Mouse (Mus musculus) thymus, postnatal 14 days (tissue): ENCODE measurements around the gene Cmtr1.
"Not testable (repeated sequence)": the region's sequence is repeated elsewhere in the genome, so short reads cannot be mapped to it uniquely, and the experiment has no call there.

Experiments used
- DNase-seq: peaks from one replicate; pipeline ENCODE4 v3.0.0; 2021

The Cmtr1 gene

DNA sequence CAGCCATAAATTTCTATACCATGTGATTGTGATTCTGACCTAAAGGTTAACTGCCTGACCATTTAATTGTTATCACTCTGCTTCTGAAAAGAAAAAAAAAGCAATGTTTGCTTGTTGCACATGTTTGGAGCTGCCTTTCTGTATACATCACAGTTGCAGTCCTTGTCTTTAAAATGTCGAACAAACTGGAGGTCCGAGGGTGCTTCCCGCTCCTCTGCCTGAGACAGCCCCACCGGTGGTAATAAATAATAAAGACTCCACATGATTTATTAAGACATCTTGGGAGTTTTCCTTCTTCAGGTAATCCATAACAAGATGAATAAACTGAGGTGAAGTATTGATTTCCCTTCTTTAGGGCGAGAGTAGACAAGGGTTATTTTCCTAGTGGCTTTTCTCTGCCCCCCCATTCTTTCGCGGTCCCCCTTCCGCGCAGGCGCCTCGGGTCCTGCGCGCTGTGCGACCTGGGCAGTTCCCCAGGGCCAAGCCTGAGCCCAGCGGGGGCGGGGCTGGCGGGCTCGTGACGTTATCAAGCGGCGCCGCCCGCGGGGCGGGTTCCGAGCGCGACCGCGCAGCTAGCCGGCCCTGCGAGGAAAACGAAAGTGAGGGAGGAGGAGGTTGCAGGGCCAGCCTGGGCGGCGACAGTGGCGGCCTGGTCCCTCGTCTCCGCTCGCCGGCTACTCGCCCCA is at the start of gene Cmtr1:
Cmtr1 (plus strand) TSS at position 520 of the 686 bp plus-strand sequence.
- peak; percentile 96 for DNase-seq

DNA sequence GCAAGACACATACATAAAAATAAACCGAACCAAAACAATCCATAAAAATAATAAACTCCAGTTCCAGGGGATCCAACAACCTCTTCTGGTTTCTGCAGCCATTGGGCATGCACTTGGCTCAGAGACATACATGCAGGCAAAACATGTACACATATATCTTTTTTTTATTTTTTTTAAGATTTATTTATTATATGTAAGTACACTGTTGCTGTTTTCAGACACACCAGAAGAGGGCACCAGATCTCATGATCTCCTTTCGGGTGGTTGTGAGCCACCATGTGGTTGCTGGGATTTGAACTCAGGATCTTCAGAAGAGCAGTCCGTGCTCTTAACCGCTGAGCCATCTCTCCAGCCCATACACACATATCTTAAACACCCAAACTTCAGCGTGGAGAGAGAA is 46.9 kb upstream of the Cmtr1 start:
- not testable (repeated sequence) for DNase-seq

DNA sequence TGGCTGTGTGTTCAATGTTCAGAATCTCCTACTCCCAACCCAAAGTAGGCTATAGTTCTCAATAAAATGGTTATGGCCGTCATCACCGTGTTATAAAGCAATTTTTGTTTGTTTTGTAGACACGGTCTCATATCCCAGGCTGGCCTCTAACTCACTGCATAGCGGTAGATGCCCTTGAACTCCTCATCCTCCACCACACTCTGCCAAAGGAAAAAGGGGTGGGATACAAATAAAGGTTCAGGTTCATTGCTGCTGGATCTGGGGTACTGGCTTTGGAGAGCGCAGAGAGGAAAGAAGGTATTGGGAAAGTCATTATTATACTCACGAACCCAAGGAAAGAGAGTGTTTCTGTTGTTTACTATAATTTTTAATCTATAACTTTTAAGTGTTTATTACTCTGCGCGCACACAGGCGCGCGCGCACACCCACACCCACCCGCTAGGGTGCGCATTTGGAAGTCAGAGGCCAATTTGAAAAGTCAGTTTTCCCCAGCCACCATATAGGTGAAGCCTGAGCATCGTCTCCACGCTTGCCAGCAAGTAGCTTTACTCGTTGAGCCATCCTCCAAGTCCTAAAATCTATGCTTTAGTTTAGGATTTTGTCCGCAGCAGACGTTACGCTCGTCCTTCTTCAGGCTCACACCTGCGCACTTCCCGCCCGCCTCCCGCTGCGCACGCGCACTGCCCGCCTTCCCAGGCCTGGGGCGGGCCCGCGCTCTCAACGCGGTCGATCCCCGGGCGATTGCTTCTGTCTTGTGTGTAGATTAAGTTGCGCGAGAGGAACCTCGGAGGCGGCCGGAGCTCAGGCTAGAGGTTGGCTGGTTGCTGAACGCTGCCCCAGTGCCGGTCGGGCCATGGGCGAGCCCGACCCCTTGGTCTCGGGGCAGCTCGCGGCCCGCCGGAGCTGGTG is 46.0 kb upstream of the Cmtr1 start, which contains the start of the genes Rnf8 and Gm28043:
Rnf8 (plus strand) TSS at position 676 of the 909 bp plus-strand sequence.
Gm28043 (plus strand) TSS at position 762 of the 909 bp plus-strand sequence.
- peak; percentile 97 for DNase-seq

- peak; percentile 53 for DNase-seq
These were observed 45.3 kb upstream of the Cmtr1 start for GRCm38 (mm10) chr17:29615024-29615551.

DNA sequence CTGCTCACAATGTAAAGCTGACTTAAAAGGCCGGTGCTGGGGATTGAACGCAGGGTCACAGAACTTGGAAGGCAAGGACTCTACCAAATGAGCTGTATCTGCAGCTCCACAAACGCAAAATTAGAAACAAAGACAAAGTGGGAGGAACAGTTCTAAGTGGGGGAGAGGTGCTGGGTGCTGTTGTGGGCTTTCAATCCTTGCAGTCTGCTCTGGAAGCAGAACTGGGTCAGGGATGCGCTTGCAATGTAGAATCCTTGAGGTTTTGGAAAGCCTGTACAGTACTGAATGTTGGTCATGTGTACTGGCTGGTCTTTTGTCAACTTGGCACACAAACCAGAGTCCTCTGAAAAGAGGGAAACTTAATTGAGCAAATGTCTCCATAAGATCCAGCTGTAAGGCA is 44.8 kb upstream of the Cmtr1 start:
- DNase-seq: no peak

DNA sequence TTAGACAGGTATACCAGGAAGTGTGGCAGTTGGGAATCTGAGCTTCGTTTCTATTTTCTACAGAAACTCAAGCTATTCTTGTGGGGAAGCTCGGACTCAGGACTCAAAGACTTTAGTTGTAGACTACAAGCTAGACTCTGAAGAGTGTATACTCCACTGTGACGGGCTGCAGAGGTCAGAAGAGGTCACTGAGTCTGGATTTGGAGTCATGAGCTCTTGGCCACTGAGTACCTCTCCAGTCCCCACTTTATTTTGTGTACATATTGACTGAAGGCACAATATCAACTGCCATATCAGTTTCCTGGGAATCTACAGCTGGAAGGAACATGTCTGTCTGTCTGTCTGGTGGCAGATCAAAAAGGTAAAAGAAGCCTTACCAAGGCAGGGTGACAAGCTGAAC is 41.2 kb upstream of the Cmtr1 start:
- DNase-seq: no peak

GRCm38 (mm10) chr17:29623488-29623887 is 36.9 kb upstream of the Cmtr1 start:
- DNase-seq: no peak

GRCm38 (mm10) chr17:29627285-29627684 is 33.1 kb upstream of the Cmtr1 start:
- no peak for DNase-seq

- DNase-seq: no peak
These were observed 31.4 kb upstream of the Cmtr1 start for GRCm38 (mm10) chr17:29628946-29629345.

- DNase-seq: no peak
These were observed 30.8 kb upstream of the Cmtr1 start for GRCm38 (mm10) chr17:29629620-29630019.

DNA sequence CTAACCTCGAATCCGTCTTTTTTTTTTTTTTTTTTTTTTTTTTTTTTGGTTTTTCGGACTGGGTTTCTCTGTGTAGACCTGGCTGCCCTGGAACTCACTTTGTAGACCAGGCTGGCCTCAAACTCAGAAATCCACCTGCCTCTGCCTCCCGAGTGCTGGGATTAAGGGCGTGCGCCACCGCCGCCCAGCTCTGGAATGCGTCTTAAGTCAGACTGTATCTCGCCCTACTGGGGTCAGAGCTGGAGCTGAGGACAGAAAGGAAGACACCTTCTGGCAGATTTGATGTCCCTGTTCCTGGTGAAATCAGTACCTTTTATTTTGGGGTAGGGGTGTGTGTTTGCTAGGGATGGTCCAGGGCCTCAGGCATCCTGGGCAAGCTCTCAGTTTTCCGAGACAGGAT is 28.1 kb upstream of the Cmtr1 start:
- no peak for DNase-seq

GRCm38 (mm10) chr17:29635492-29635891 is 24.9 kb upstream of the Cmtr1 start:
- DNase-seq: no peak

GRCm38 (mm10) chr17:29636118-29636517 is 24.3 kb upstream of the Cmtr1 start:
- DNase-seq: peak; percentile 35

- DNase-seq: no peak
These were observed 23.0 kb upstream of the Cmtr1 start for GRCm38 (mm10) chr17:29637377-29637776.

GRCm38 (mm10) chr17:29637895-29638294 is 22.5 kb upstream of the Cmtr1 start:
- peak; percentile 19 for DNase-seq

DNA sequence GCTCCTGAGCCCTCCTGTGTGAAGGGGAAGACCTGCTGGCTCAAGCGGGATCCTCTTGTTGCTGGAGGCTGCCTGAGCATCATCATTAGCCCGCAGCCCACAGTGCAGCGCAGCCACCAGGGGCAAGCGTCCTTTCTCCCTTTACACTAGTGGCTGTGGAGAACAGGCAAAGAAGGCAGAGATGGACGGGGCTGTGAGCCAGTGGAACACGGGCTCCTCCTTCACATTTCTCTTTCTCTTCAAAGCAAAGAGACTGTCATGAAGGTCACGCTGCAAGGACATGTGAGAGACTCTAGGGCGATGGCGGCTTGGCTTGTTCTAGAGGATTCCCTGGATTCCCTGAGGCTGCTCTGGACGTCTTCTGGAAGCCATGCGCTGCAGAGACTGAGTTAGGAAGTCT is 19.4 kb upstream of the Cmtr1 start:
- DNase-seq: no peak

DNA sequence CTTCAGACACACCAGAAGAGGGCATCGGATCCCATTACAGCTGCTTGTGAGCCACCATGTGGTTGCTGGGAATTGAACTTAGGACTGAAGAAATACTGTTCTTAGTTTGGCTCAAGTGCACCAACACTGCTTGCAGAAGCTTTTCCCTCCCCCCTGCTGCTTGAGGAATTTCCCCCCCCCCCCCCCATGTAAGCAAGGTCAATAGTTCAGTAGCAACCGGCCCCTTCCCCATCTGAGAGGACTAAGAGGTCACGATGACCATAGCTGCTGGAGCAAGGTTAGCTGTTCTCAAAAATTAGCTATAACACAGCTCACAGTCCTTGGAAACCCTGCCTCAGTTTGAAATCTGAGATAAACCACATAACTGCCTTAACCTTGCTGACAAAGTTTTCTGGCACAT is 18.2 kb upstream of the Cmtr1 start:
- no peak for DNase-seq

GRCm38 (mm10) chr17:29658249-29658648 is 2.1 kb upstream of the Cmtr1 start:
- no peak for DNase-seq

DNA sequence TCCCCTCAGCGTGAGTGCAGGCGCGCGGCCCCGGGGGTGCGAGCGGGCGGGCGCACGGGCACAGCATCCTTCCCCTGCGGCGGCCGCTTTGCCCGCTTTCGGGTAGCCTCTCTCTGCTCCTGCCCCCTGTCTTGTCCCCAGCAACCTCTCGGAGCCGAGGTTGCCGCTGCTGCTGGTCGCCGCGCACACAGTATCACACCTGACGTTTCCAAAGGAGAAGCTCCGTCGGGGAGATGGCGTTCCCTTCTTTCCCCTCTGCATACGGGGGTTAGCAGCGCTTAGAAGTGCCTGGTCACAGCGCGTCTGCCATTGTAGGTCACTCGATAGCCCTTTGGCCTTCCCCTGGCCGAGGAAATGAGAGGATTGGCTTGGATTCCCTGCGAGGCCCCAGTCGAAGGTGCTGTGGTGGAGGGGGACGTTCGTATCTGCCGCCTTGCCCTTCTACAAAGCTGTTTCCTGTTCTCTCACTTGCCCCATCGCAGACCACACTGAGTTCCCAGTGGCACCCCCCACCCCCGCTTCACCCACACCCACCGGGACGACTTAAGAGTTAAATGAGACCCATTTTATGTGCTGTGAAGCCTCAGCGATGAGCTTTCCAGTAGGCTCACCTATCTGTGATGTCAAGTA is 482 bp downstream of the Cmtr1 start:
- peak; percentile 62 for DNase-seq

GRCm38 (mm10) chr17:29662145-29662544 is 1.8 kb downstream of the Cmtr1 start:
- no peak for DNase-seq

DNA sequence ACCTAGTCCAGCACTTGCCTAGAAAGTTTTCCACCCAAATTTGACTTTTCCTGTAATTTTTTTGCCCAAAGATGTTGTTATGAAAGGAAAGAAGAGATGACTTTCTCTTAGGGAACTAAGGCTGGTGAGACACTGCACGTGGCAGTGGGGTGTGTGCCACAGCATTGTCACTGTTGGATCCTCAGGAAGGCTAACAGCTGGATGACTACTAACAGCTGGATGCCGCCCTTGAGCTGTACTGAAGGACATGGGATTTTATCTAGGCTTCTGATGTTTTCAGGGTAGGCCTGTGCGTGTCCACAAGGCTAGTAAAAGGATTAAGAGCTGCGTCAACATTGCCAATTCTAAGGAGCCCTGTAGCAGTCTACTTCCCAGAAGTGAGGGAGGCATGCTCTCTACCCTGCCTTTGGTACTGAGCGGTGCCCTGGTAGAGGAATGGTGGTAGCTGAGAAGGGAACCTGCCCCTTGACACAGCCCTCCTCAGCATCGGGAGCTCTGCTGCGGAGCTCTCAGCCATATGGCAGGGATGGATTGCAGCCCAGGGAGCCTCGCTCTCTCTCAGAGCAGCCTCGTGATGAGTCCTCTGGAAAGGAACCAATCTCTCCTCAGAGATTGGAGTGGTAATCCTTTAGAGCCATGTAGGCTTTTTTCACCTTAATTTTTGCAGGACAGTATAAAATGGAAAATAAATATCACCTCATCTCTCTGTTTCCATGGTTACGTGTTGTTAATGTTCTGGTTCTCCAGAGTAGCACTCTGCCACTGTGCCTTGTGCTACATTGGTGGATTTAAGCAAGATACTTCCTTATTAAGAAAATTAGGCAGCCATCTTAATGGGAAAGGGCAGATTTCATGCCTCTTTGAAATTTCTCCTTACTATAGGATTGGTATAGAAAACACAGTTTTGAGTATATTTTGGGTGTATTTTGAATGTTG is 7.9 kb downstream of the Cmtr1 start:
- DNase-seq: no peak

- DNase-seq: no peak
These were observed 8.6 kb downstream of the Cmtr1 start for GRCm38 (mm10) chr17:29669030-29669429.
